Mouse (Mus musculus) erythroblast, embryonic 14.5 days (primary cell): Measurements from ENCODE around the gene Ccdc3.

ENCODE experiments used
- GATA1 ChIP-seq: IDR thresholded peaks from 2 replicates; pipeline ENCODE4 v1.6.1; 2012; ENCODE audit warnings: low read length, inconsistent platforms, mixed read lengths
- TAL1 ChIP-seq: IDR thresholded peaks from 3 replicates; pipeline ENCODE4 v1.6.1; 2012; ENCODE audit warnings: low read length, inconsistent platforms, mixed read lengths

GRCm38 (mm10) chr2:5161908-5162674 lies 24.5 kb downstream of the Ccdc3 start:
- no peak for TF ChIP-seq GATA1
- no peak for TF ChIP-seq TAL1
